Mouse (Mus musculus) T-helper 17 cell (primary cell): ENCODE results near the gene Gm21304.
"Not testable (repeated sequence)": the region's sequence is repeated elsewhere in the genome, so short reads cannot be mapped to it uniquely, and the experiment has no call there.

Experiments
- in situ Hi-C, 2 experiments: fragments of 300-600 bp; cut with MboI, MseI; formaldehyde crosslinking; loops; 1 replicate in 1 of 2; 2 replicates in 1 of 2; pipeline ENCODE4 v1.15.1; 2025; ENCODE audit warnings: high pct_unique_total_duplicates in 2 of 2

The Gm21304 gene

GRCm38 (mm10) chr10:104168215-104168614 is at the start of gene Gm21304:
Gm21304 (plus strand) TSS chr10:104168515.
- in situ Hi-C loops: loop anchor here in 1 of 2 experiments (5.0 kb wide), 1 partner anchor 34 kb away; no protein-coding TSS in a partner anchor

GRCm38 (mm10) chr10:104142687-104143086 is 25.6 kb upstream of the Gm21304 start, which contains the start of gene Gm21293:
Gm21293 (plus strand) TSS chr10:104142987.
- in situ Hi-C loops: not testable (repeated sequence)

DNA sequence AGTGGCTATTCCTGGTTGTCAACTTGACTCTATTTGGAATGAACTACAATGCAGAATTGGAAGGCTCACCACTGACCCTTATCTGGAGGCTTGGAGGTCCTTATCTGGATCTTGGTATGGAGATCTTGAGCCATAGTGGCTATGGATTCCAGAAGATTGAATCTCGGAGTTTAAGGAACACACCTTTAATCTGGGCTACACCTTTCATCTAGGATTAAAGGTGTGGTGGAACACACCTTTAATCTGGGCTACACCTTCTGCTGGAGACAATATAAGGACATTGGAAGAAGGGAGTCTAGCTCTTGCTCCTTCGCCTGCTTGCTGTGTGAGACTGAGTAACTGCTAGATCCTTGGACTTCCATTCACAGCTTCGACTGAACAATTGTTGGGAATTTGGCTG is 17.1 kb upstream of the Gm21304 start, which contains the start of gene Gm6763:
Gene Gm6763 (plus strand): TSS at position 301 of the 400 bp plus-strand sequence.
- in situ Hi-C loops: loop anchor here in 1 of 2 experiments (10.0 kb wide), 1 partner anchor 54 kb away; no protein-coding TSS in a partner anchor

DNA sequence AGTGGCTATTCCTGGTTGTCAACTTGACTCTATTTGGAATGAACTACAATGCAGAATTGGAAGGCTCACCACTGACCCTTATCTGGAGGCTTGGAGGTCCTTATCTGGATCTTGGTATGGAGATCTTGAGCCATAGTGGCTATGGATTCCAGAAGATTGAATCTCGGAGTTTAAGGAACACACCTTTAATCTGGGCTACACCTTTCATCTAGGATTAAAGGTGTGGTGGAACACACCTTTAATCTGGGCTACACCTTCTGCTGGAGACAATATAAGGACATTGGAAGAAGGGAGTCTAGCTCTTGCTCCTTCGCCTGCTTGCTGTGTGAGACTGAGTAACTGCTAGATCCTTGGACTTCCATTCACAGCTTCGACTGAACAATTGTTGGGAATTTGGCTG is 8.6 kb upstream of the Gm21304 start, which contains the start of gene Gm8764:
Gene Gm8764 (plus strand): TSS at position 301 of the 400 bp plus-strand sequence.
- in situ Hi-C loops: loop anchor here in 1 of 2 experiments (10.0 kb wide), 1 partner anchor 45 kb away; no protein-coding TSS in a partner anchor

DNA sequence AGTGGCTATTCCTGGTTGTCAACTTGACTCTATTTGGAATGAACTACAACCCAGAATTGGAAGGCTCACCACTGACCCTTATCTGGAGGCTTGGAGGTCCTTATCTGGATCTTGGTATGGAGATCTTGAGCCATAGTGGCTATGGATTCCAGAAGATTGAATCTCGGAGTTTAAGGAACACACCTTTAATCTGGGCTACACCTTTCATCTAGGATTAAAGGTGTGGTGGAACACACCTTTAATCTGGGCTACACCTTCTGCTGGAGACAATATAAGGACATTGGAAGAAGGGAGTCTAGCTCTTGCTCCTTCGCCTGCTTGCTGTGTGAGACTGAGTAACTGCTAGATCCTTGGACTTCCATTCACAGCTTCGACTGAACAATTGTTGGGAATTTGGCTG is 8.4 kb downstream of the Gm21304 start, which contains the start of gene Gm21312:
Gene Gm21312 (plus strand): TSS at position 301 of the 400 bp plus-strand sequence.
- in situ Hi-C loops: loop anchor here in 1 of 2 experiments (5.0 kb wide), 1 partner anchor 39 kb away; no protein-coding TSS in a partner anchor

- in situ Hi-C loops: loop anchor here in 1 of 2 experiments (5.0 kb wide), 1 partner anchor 48 kb away; no protein-coding TSS in a partner anchor
These were observed 16.9 kb downstream of the Gm21304 start, which contains the start of gene Gm20765 for GRCm38 (mm10) chr10:104185233-104185632. Gm20765 (plus strand) TSS chr10:104185533.

- in situ Hi-C loops: not testable (repeated sequence)
These were observed 25.4 kb downstream of the Gm21304 start, which contains the start of gene Gm4340 for GRCm38 (mm10) chr10:104193742-104194141. Gm4340 (plus strand) TSS chr10:104194042.

DNA sequence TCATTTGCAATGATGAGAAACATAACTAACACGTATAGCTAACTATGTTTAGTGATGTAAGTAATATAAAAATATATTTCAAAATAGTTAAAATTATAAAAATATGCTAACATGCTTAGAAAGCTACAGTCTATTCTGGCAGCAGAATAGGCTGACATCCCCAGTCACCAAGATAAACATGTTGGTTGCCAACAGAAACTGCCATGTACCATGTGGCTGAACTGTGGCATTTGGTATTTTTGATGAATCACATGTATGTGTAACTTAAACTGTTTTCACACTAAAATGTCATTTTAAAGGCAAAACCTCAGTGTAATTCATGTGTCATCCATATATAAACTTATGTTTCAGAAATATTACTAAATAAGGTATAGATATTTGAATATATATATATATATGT is 41.3 kb downstream of the Gm21304 start:
- in situ Hi-C loops: loop anchor here in 1 of 2 experiments (10.0 kb wide), 1 partner anchor 55 kb away; the partner anchor contains the start of gene Gm6763

- in situ Hi-C loops: no loop called here
These were observed 42.1 kb downstream of the Gm21304 start for GRCm38 (mm10) chr10:104210268-104210990.

GRCm38 (mm10) chr10:104214527-104214926 is 46.2 kb downstream of the Gm21304 start:
- in situ Hi-C loops: no loop called here
